Mouse (Mus musculus) lung, embryonic 15.5 days (tissue): ENCODE measurements around the gene Ttc39b. TPM values are rescaled to one million over a fixed set of nuclear protein-coding genes. Genes with fewer than 3 reads are reported as not detected.

Experiments used
- ATAC-seq: fragments of 200-750 bp; cut with Nextera tagmentation; 2 replicates; pipeline ENCODE4 v1.8.0; 2017; ENCODE audit warnings: moderate number of reproducible peaks, borderline replicate concordance; ENCODE audit not compliant: low FRiP score, low TSS enrichment; ENCODE audit errors: extremely low read depth
- H3K27ac ChIP-seq: fragments of 300-500 bp; sonication (generic); 2 replicates; pipeline ENCODE4 v1.5.1; 2015; ENCODE audit warnings: moderate library complexity, mild to moderate bottlenecking, inconsistent platforms
- H3K27me3 ChIP-seq: fragments of 300-500 bp; sonication (generic); 2 replicates; pipeline ENCODE4 v1.6.1; 2015; ENCODE audit warnings: inconsistent platforms
- H3K36me3 ChIP-seq: fragments of 300-500 bp; sonication (generic); 2 replicates; pipeline ENCODE4 v1.6.1; 2015; ENCODE audit warnings: inconsistent platforms
- H3K4me1 ChIP-seq: fragments of 300-500 bp; sonication (generic); 2 replicates; pipeline ENCODE4 v1.6.1; 2015; ENCODE audit warnings: inconsistent platforms
- H3K4me2 ChIP-seq: fragments of 300-500 bp; sonication (generic); 2 replicates; pipeline ENCODE4 v1.6.1; 2015; ENCODE audit warnings: inconsistent platforms, mild to moderate bottlenecking, moderate library complexity
- H3K4me3 ChIP-seq: fragments of 300-500 bp; sonication (generic); 2 replicates; pipeline ENCODE4 v1.5.1; 2015; ENCODE audit warnings: mild to moderate bottlenecking, inconsistent platforms
- H3K9ac ChIP-seq: fragments of 300-500 bp; sonication (generic); 2 replicates; pipeline ENCODE4 v1.6.1; 2015; ENCODE audit warnings: inconsistent platforms
- H3K9me3 ChIP-seq: fragments of 300-500 bp; sonication (generic); 2 replicates; pipeline ENCODE4 v1.6.1; 2016; ENCODE audit warnings: inconsistent platforms
- WGBS: fragments of 180-500 bp; shearing (Covaris S2); methylation state at CpG from one replicate; pipeline ENCODE4 v1.1.7; 2015; 5-methylcytosine and 5-hydroxymethylcytosine counted together
- polyA plus RNA-seq: library from polyadenylated mRNA; unstranded; fragments of >200 nt; fragmentation: Nextera tagmentation; extraction: Ambion mirVana; gene quantifications from 2 replicates; pipeline ENCODE4 v1.2.1, GENCODE M21; 2015

Ttc39b gene
- polyA plus RNA-seq, 1 experiment from 2014 or later, result 3.9 TPM

GRCm38 (mm10) chr4:83187324-83187723 is 136.7 kb downstream of the Ttc39b start:
- no peaks in the 10 kb centered on the region for H3K36me3 ChIP-seq
- peaks cover 9% of the 10 kb centered on the region; the same call in 1 of the 2 replicates for H3K4me1 ChIP-seq
- no peak overlapping the region for H3K9ac ChIP-seq
- WGBS, result 75% methylated on average over 1 of the region's 1 CpGs
- H3K4me3 ChIP-seq, result no peak overlapping the region
- no peak overlapping the region for H3K27ac ChIP-seq
- ATAC-seq, result no peak
- H3K27me3 ChIP-seq, result no peaks in the 10 kb centered on the region
- no peak overlapping the region for H3K4me2 ChIP-seq
- H3K9me3 ChIP-seq, result no peaks in the 10 kb centered on the region

GRCm38 (mm10) chr4:83186448-83186847 is 137.6 kb downstream of the Ttc39b start:
- Histone ChIP-seq H3K4me1 (peaks cover 12% of the 10 kb centered on the region; the same call in 1 of the 2 replicates), H3K9me3 (no peaks in the 10 kb centered on the region), H3K9ac (no peak overlapping the region), H3K4me2 (no peak overlapping the region), H3K4me3 (no peak overlapping the region), H3K36me3 (no peaks in the 10 kb centered on the region), H3K27me3 (no peaks in the 10 kb centered on the region), H3K27ac (no peak overlapping the region)
- 27% methylated on average over 6 of the region's 6 CpGs for WGBS
- ATAC-seq, result no peak

GRCm38 (mm10) chr4:83183288-83183930 is 140.6 kb downstream of the Ttc39b start:
- ATAC-seq, result peak; percentile 74; the same call in 1 of the 2 replicates
- H3K4me2 ChIP-seq, result no peak overlapping the region
- no peak overlapping the region; the same call in 1 of the 2 replicates for H3K9ac ChIP-seq
- no peaks in the 10 kb centered on the region for H3K9me3 ChIP-seq
- H3K4me1 ChIP-seq, result peaks cover 12% of the 10 kb centered on the region; the same call in 1 of the 2 replicates
- H3K27ac ChIP-seq, result no peak overlapping the region
- H3K4me3 ChIP-seq, result no peak overlapping the region
- no peaks in the 10 kb centered on the region for H3K27me3 ChIP-seq
- 37% methylated on average over 9 of the region's 9 CpGs for WGBS
- H3K36me3 ChIP-seq, result no peaks in the 10 kb centered on the region

GRCm38 (mm10) chr4:83182178-83183068 is 141.6 kb downstream of the Ttc39b start:
- Histone ChIP-seq H3K9me3 (no peaks in the 10 kb centered on the region), H3K27ac (no peak overlapping the region), H3K4me3 (no peak overlapping the region), H3K4me1 (peaks cover 12% of the 10 kb centered on the region; the same call in 1 of the 2 replicates), H3K9ac (no peak overlapping the region), H3K4me2 (no peak overlapping the region), H3K27me3 (no peaks in the 10 kb centered on the region), H3K36me3 (no peaks in the 10 kb centered on the region)
- 45% methylated on average over 8 of the region's 8 CpGs for WGBS
- no peak for ATAC-seq

GRCm38 (mm10) chr4:83177471-83177870 is 146.6 kb downstream of the Ttc39b start:
- no peak overlapping the region for H3K27ac ChIP-seq
- H3K4me2 ChIP-seq, result no peak overlapping the region
- no peaks in the 10 kb centered on the region for H3K27me3 ChIP-seq
- no peak overlapping the region for H3K9ac ChIP-seq
- H3K9me3 ChIP-seq, result no peaks in the 10 kb centered on the region
- ATAC-seq, result no peak
- no peak overlapping the region for H3K4me3 ChIP-seq
- H3K36me3 ChIP-seq, result no peaks in the 10 kb centered on the region
- WGBS, result 98% methylated on average over 2 of the region's 2 CpGs
- H3K4me1 ChIP-seq, result peaks cover 11% of the 10 kb centered on the region; the same call in 1 of the 2 replicates

GRCm38 (mm10) chr4:83174946-83175345 is 149.1 kb downstream of the Ttc39b start:
- H3K36me3 ChIP-seq, result no peaks in the 10 kb centered on the region
- WGBS, result 87% methylated on average over 8 of the region's 8 CpGs
- H3K9me3 ChIP-seq, result no peaks in the 10 kb centered on the region
- no peak overlapping the region for H3K27ac ChIP-seq
- H3K4me1 ChIP-seq, result peaks cover 14% of the 10 kb centered on the region
- ATAC-seq, result no peak
- no peak overlapping the region for H3K4me3 ChIP-seq
- no peak overlapping the region for H3K9ac ChIP-seq
- no peaks in the 10 kb centered on the region for H3K27me3 ChIP-seq
- H3K4me2 ChIP-seq, result no peak overlapping the region

GRCm38 (mm10) chr4:83172278-83172677 is 151.8 kb downstream of the Ttc39b start:
- WGBS, result 40% methylated on average over 3 of the region's 3 CpGs
- no peak overlapping the region for H3K4me2 ChIP-seq
- no peak for ATAC-seq
- peak overlapping the region; percentile 33; the same call in 1 of the 2 replicates for H3K27ac ChIP-seq
- no peaks in the 10 kb centered on the region for H3K9me3 ChIP-seq
- H3K27me3 ChIP-seq, result no peaks in the 10 kb centered on the region
- no peak overlapping the region for H3K9ac ChIP-seq
- peaks cover 18% of the 10 kb centered on the region for H3K4me1 ChIP-seq
- H3K4me3 ChIP-seq, result no peak overlapping the region
- no peaks in the 10 kb centered on the region for H3K36me3 ChIP-seq

- 66% methylated on average over 9 of the region's 9 CpGs for WGBS
- H3K9me3 ChIP-seq, result no peaks in the 10 kb centered on the region
- H3K27ac ChIP-seq, result no peak overlapping the region
Measured at GRCm38 (mm10) chr4:83170741-83171140, 153.3 kb downstream of the Ttc39b start.

More at GRCm38 (mm10) chr4:83170741-83171140, 153.3 kb downstream of the Ttc39b start:
- ATAC-seq, result no peak
- no peak overlapping the region for H3K9ac ChIP-seq
- peaks cover 27% of the 10 kb centered on the region for H3K4me1 ChIP-seq
- no peaks in the 10 kb centered on the region for H3K27me3 ChIP-seq
- H3K4me3 ChIP-seq, result no peak overlapping the region
- H3K4me2 ChIP-seq, result no peak overlapping the region
- H3K36me3 ChIP-seq, result no peaks in the 10 kb centered on the region

Other genes with a start within 250 kb of the Ttc39b start
- 39.9 and 41.5 TPM in 2 replicates for gene Snapc3, start 93.5 kb upstream of the Ttc39b start, polyA plus RNA-seq
- 113 and 119 TPM in 2 replicates for gene Psip1, start 162.2 kb upstream of the Ttc39b start, polyA plus RNA-seq
- 3.0 and 3.6 TPM in 2 replicates for gene Ccdc171, start 201.3 kb upstream of the Ttc39b start, polyA plus RNA-seq